Mouse (Mus musculus) forebrain, embryonic 11.5 days (tissue): ENCODE results near the gene Slf2. TPM values are rescaled to one million over a fixed set of nuclear protein-coding genes. Genes with fewer than 3 reads are reported as not detected.

Experiments used
- ATAC-seq: fragments of 200-750 bp; cut with Nextera tagmentation; replicated peaks from 2 replicates; pipeline ENCODE4 v1.8.0; 2017; ENCODE audit warnings: moderate TSS enrichment; ENCODE audit not compliant: low FRiP score
- DNase-seq: peaks from one replicate; pipeline ENCODE4 v3.0.0-alpha.2; 2017; ENCODE audit warnings: low spot score
- H3K27ac ChIP-seq: fragments of 300-500 bp; sonication (generic); 2 replicates; pipeline ENCODE4 v1.5.1; 2014; ENCODE audit warnings: low read depth, low read length
- H3K27me3 ChIP-seq: fragments of 300-500 bp; sonication (generic); 2 replicates; pipeline ENCODE4 v1.6.1; 2014; ENCODE audit warnings: mild to moderate bottlenecking, low read length, mixed read lengths; ENCODE audit not compliant: control insufficient read depth, insufficient read depth
- H3K36me3 ChIP-seq: fragments of 300-500 bp; sonication (generic); 2 replicates; pipeline ENCODE4 v1.6.1; 2014; ENCODE audit warnings: mild to moderate bottlenecking, low read length, moderate library complexity, mixed read lengths; ENCODE audit not compliant: control insufficient read depth, insufficient read depth
- H3K4me1 ChIP-seq: fragments of 300-500 bp; sonication (generic); replicated peaks from 2 replicates; pipeline ENCODE4 v1.6.1; 2014; ENCODE audit warnings: low read length, mixed read lengths; ENCODE audit not compliant: control insufficient read depth, insufficient read depth
- H3K4me2 ChIP-seq: fragments of 300-500 bp; sonication (generic); 2 replicates; pipeline ENCODE4 v1.6.1; 2014; ENCODE audit warnings: low read depth, mild to moderate bottlenecking, low read length, moderate library complexity, mixed read lengths; ENCODE audit not compliant: severe bottlenecking
- H3K4me3 ChIP-seq: fragments of 300-500 bp; sonication (generic); 2 replicates; pipeline ENCODE4 v1.5.1; 2014; ENCODE audit warnings: low read depth, low read length
- H3K9ac ChIP-seq: fragments of 300-500 bp; sonication (generic); 2 replicates; pipeline ENCODE4 v1.6.1; 2014; ENCODE audit warnings: low read length
- H3K9me3 ChIP-seq: fragments of 300-500 bp; sonication (generic); 2 replicates; pipeline ENCODE4 v1.6.1; 2016; ENCODE audit warnings: low read length, mixed read lengths; ENCODE audit not compliant: control insufficient read depth
- WGBS: fragments of 180-500 bp; shearing (Covaris S2); extraction: QIAGEN DNeasy Blood & Tissue Kit; methylation state at CpG from one replicate; pipeline ENCODE4 v1.1.7; 2014; 5-methylcytosine and 5-hydroxymethylcytosine counted together
- polyA plus RNA-seq: library from polyadenylated mRNA; unstranded; fragments of >200 nt; fragmentation: Nextera tagmentation; extraction: Ambion mirVana; gene quantifications from 2 replicates; pipeline ENCODE4 v1.2.1, GENCODE M21; 2014

The Slf2 gene
- polyA plus RNA-seq, 1 experiment from 2014 or later = 59.3 TPM

DNA sequence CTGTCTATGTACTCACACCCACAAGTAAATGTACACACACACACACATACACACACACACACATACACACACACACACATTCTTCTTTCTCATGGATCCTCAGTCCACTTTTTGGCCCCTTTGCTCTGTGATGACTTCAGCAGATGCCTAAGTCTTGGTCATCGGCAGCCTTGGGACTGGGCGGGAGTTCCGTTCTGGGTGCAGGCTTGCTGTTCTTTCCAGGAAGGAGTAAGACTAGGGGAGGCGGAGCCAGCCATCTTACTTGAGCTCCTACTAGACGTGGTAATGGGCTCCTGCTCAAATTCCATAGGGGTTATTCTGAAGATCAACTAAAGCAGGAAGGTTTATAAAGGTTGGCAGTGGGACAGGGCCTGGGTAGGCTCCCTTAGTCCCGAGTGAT, 89.4 kb downstream of the Slf2 start:
- ATAC-seq = no peak
- H3K4me3 ChIP-seq = no peak overlapping the region
- no peaks in the 10 kb centered on the region for H3K27me3 ChIP-seq
- no peak overlapping the region for H3K27ac ChIP-seq
- H3K36me3 ChIP-seq = peaks cover 9% of the 10 kb centered on the region; the same call in 1 of the 2 replicates
- H3K4me2 ChIP-seq = no peak overlapping the region
- no peak overlapping the region; the same call in 1 of the 2 replicates for H3K9ac ChIP-seq
- peak; percentile 54 for DNase-seq
- peaks cover 22% of the 10 kb centered on the region for H3K4me1 ChIP-seq
- WGBS = 72% methylated on average over 6 of the region's 6 CpGs
- H3K9me3 ChIP-seq = no peaks in the 10 kb centered on the region

DNA sequence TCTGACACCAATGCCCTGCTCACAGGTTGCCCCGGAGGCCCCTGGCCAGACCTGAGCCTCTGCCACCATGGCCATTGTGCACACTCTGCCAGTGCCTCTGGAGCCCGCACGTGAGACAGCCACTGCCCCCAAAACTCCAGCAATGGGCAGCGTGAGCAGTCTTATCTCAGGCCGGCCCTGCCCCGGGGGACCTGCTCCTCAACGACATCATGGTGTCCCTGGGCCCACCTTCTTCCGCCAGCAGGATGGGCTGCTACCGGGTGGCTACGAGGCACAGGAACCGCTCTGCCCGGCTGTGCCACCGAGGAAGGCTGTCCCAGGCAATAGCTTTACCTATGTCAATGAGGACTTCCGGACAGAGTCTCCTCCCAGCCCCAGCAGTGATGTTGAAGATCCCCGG, 90.4 kb downstream of the Slf2 start:
- Histone ChIP-seq H3K4me3 (no peak overlapping the region), H3K9ac (peak overlapping the region; percentile 1; the same call in 1 of the 2 replicates), H3K36me3 (peaks cover 17% of the 10 kb centered on the region), H3K9me3 (no peaks in the 10 kb centered on the region), H3K27me3 (no peaks in the 10 kb centered on the region), H3K4me2 (no peak overlapping the region), H3K27ac (no peak overlapping the region), H3K4me1 (peaks cover 13% of the 10 kb centered on the region)
- WGBS = 96% methylated on average over 15 of the region's 15 CpGs
- DNase-seq (peak; percentile 51), ATAC-seq (no peak)

DNA sequence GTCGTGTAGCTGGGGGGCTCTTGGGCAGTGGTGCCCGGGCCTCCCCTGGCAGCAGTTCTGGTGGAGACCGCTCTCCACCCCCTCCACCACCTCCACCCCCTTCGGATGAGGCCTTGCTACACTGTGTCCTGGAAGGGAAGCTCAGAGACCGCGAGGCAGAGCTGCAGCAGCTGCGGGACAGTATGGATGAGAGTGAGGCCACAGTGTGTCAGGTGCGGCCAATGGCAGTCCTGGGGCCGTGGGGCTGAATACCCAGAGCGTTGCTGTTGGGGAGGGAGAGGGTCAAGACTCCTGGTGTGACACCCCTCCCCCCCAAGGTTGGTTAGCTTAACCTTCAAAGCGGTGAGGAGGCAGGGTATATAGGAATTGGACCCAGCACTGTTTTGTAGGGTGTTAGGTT, 93.0 kb downstream of the Slf2 start:
- no peak overlapping the region for H3K4me3 ChIP-seq
- ATAC-seq (0 out of 2 replicates have a peak, but pooled peaks have one; percentile 26), DNase-seq (no peak)
- no peak overlapping the region for H3K27ac ChIP-seq
- peaks cover 6% of the 10 kb centered on the region for H3K4me1 ChIP-seq
- peaks cover 23% of the 10 kb centered on the region for H3K36me3 ChIP-seq
- no peaks in the 10 kb centered on the region for H3K27me3 ChIP-seq
- H3K9me3 ChIP-seq = no peaks in the 10 kb centered on the region
- no peak overlapping the region for H3K4me2 ChIP-seq
- 84% methylated on average over 11 of the region's 11 CpGs for WGBS
- no peak overlapping the region for H3K9ac ChIP-seq

DNA sequence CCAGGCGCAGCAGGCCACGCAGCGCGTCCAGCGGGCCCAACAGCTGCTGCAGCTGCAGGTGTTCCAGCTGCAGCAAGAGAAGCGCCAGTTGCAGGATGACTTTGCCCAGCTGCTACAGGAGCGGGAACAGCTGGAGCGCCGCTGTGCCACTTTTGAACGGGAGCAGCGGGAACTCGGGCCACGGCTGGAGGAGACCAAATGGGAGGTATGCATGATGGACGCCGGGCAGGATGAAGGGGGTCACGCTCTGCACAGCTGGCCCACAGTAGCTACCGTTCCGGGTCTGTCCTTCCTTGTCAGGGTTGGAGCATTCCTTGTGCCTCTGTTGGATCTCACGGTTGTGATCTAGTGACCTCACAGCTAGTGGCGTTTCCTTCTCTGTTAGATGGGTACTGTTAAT, 93.8 kb downstream of the Slf2 start:
- ATAC-seq (no peak), DNase-seq (peak; percentile 58)
- Histone ChIP-seq H3K4me2 (no peak overlapping the region), H3K4me3 (no peak overlapping the region), H3K27ac (no peak overlapping the region), H3K9ac (no peak overlapping the region), H3K27me3 (no peaks in the 10 kb centered on the region), H3K36me3 (peaks cover 23% of the 10 kb centered on the region), H3K4me1 (peaks cover 6% of the 10 kb centered on the region), H3K9me3 (no peaks in the 10 kb centered on the region)
- WGBS = 94% methylated on average over 20 of the region's 20 CpGs

DNA sequence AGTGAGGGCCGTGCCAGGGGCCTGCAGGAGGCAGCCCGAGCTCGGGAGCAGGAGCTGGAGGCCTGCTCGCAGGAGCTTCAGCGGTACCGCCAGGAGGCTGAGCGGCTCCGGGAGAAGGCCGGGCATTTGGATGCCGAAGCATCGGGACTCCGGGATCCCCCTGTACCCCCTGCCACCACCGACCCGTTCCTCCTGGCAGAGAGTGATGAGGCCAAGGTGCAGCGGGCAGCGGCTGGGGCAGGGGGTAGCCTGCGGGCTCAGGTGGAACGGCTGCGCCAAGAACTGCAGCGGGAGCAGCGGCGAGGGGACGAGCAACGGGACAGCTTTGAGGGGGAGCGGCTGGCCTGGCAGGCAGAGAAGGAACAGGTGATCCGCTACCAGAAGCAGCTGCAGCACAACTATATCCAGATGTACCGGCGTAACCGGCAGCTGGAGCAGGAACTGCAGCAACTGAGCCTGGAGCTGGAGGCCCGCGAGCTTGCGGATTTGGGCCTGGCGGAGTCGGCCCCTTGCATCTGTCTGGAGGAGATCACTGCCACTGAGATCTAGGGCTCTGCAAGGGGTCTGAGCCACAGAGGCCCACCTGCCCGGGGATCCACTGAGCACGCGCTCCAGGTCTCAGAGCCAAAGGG, 95.1 kb downstream of the Slf2 start:
- H3K36me3 ChIP-seq = peaks cover 23% of the 10 kb centered on the region
- DNase-seq = no peak

DNA sequence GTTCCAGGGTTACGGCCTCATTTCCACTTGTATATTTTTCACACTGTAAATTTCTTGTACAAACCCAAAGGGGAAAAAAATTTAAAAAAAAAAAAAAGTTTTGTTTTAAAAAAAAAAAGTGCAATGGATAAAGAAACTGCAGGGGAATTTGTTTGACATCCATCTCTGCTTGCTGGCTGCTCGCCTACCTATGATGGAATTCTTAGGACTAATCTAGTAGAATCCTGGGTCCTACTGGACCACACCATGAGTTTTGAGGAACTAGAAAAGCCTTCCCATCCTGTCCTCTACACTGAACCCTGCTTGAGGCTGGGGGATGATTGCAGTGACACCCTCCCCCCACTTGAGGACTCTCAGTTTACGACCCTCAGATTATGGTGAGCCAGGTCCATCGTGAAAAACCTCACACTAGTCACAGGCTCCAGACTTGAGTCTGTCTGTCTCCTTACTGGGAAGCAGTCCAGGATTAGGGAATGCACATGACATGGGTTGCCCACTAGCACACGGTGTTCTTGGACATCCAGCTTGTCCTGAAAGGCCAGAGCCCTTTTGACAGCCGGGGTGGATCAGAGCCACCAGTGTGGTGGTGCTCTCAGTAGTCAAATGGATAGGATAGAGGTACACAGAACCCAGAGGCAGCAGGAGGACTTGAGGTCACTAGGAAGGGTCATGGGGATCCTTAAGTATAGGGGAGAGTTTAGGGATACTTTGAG, 96.2 kb downstream of the Slf2 start:
- ATAC-seq (no peak), DNase-seq (no peak)
- Histone ChIP-seq H3K36me3 (peaks cover 23% of the 10 kb centered on the region), H3K27ac (no peak overlapping the region), H3K27me3 (no peaks in the 10 kb centered on the region), H3K4me3 (no peak overlapping the region), H3K9ac (no peak overlapping the region), H3K4me2 (no peak overlapping the region), H3K4me1 (no peaks in the 10 kb centered on the region), H3K9me3 (no peaks in the 10 kb centered on the region)
- WGBS = 87% methylated on average over 6 of the region's 6 CpGs

More for the DNA sequence above, 95.1 kb downstream of the Slf2 start:
- no peak for ATAC-seq
- Histone ChIP-seq H3K9ac (no peak overlapping the region), H3K27ac (no peak overlapping the region), H3K4me2 (no peak overlapping the region), H3K27me3 (no peaks in the 10 kb centered on the region), H3K4me3 (no peak overlapping the region), H3K9me3 (no peaks in the 10 kb centered on the region), H3K4me1 (peaks cover under 1% of the 10 kb centered on the region; the same call in 1 of the 2 replicates)
- WGBS = 93% methylated on average over 37 of the region's 37 CpGs

DNA sequence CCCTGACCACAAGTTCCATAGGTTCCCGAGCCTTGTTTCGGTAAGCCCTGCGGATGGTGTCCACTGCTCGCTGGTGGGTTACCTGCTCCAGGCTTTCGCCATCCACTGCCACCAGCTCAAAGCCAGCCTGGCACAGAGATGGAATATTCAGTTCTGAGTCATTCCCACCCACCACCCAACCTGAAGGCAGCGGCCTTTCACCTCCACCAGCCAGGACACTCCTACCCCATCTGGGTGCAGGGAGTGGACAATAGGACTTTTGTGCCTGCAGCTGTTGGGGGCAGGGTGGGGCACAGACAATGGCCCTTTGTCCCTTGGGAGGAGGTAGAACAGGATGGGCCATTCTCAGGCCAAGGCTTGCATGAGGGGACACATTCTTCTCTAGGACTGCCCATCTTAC, 96.9 kb downstream of the Slf2 start:
- Histone ChIP-seq H3K4me3 (no peak overlapping the region), H3K27me3 (no peaks in the 10 kb centered on the region), H3K36me3 (peaks cover 19% of the 10 kb centered on the region), H3K9ac (no peak overlapping the region), H3K27ac (no peak overlapping the region), H3K9me3 (no peaks in the 10 kb centered on the region), H3K4me2 (no peak overlapping the region), H3K4me1 (no peaks in the 10 kb centered on the region)
- DNase-seq (peak; percentile 52), ATAC-seq (no peak)
- 74% methylated on average over 6 of the region's 6 CpGs for WGBS

DNA sequence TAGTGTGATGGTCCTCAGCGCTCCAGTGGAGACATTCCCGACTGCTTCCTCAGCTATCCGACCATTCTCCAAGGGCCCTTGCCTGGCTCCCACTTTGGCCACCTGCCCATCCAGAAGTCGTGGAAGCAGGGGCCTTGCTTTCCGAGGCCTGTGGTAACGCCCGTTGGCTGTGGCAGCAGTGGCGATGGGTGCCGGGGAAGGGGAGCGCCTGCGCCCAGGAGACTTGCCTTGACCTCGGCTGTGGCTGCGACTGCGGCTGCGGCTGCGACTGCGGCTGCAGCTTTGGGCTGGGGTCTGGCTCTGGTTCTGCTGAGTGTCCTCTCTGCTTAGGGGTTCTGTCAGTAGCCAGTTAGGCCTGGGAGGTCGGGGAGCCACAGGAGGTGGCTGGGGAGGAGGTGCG, 97.8 kb downstream of the Slf2 start:
- Histone ChIP-seq H3K27ac (no peak overlapping the region), H3K9ac (0 out of 2 replicates have a peak overlapping the region, but pooled peaks have one; percentile 8), H3K4me3 (no peak overlapping the region), H3K27me3 (no peaks in the 10 kb centered on the region), H3K9me3 (no peaks in the 10 kb centered on the region), H3K36me3 (peaks cover 19% of the 10 kb centered on the region), H3K4me1 (no peaks in the 10 kb centered on the region), H3K4me2 (no peak overlapping the region)
- 64% methylated on average over 19 of the region's 19 CpGs for WGBS
- DNase-seq (peak; percentile 50), ATAC-seq (no peak)
